Mouse (Mus musculus) granulocyte monocyte progenitor cell, adult 5-6 weeks (primary cell): Measurements from ENCODE around the gene Mrps31. TPM values are rescaled to one million over a fixed set of nuclear protein-coding genes. Genes with fewer than 3 reads are reported as not detected.

Experiments used
- ATAC-seq: replicated peaks from 2 replicates; pipeline ENCODE4 v1.8.0; 2016; ENCODE audit warnings: mild to moderate bottlenecking, moderate TSS enrichment, inconsistent platforms; ENCODE audit not compliant: poor library complexity, severe bottlenecking
- total RNA-seq, 2 experiments: library from RNA; stranded (forward) in 1 of 2; stranded (reverse) in 1 of 2; fragments of 200-712, 200-1000 nt in 1 of 2; fragments of >200 nt in 1 of 2; fragmentation: Nextera tagmentation in 1 of 2; gene quantifications; 2 replicates each; pipeline ENCODE4 v1.2.3; 2014 to 2017

The Mrps31 gene
- 20.7 and 23.4 TPM in 2 replicates for total RNA-seq (2014; fragmentation: Nextera tagmentation)
- total RNA-seq (2017): 31.5 and 33.9 TPM in 2 replicates

DNA sequence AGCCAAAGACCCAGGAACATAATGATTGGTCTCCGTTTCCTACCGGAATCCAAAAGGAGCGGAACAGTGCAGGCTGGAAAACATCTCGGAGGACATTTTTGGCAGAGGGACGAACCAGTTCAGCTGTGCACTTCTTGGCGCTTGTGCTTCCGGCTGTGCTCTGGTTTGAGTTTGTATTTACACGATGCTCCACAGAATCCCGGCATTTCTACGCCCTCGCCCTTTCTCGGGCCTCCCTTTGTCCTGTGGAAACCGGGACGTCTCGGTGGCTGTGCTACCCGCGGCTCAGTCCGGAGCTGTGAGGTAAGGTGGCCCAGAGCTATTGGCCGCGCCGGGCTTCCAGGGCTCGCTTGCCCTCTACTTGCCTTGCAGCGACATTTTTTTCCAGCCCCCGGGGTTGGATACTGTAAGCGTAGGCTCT lies at the start of gene Mrps31:
Mrps31 (plus strand) TSS at position 80 of the 421 bp plus-strand sequence.
- peak; percentile 89 for ATAC-seq

- no peak for ATAC-seq
These were observed 34.9 kb upstream of the Mrps31 start for GRCm38 (mm10) chr8:22376311-22376710.

GRCm38 (mm10) chr8:22376903-22377302 lies 34.3 kb upstream of the Mrps31 start:
- ATAC-seq: peak; percentile 97

- no peak for ATAC-seq
These were observed 30.2 kb upstream of the Mrps31 start for GRCm38 (mm10) chr8:22380934-22381333.

- ATAC-seq: no peak; the same call in 1 of the 2 replicates
These were observed 28.2 kb upstream of the Mrps31 start for GRCm38 (mm10) chr8:22382824-22383595.

- ATAC-seq: no peak
These were observed 26.0 kb upstream of the Mrps31 start for GRCm38 (mm10) chr8:22385158-22385557.

GRCm38 (mm10) chr8:22389874-22390273 lies 21.3 kb upstream of the Mrps31 start:
- ATAC-seq: no peak

- peak; percentile 88 for ATAC-seq
These were observed 20.2 kb upstream of the Mrps31 start for GRCm38 (mm10) chr8:22390766-22391463.

DNA sequence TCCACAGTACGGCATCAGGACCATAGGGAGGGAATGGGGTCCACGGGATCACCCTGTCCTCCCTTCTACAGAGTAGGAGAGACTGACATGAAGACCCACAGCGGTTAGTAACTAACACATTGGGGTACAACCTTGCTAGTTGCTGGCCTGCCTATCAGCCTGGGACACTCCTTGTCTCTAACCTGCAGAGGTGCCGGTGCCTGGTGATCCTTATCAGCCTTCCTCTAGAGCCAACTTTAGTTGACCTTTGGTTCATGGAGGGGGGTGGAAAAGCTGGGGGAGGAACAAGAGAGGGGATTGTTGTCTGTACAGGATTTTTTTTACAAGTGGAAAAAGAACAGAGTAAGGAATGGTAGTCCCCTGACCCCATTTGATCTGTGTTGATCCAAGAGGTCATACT lies 16.7 kb upstream of the Mrps31 start:
- no peak for ATAC-seq

- no peak for ATAC-seq
These were observed 15.9 kb upstream of the Mrps31 start for GRCm38 (mm10) chr8:22395256-22395655.

DNA sequence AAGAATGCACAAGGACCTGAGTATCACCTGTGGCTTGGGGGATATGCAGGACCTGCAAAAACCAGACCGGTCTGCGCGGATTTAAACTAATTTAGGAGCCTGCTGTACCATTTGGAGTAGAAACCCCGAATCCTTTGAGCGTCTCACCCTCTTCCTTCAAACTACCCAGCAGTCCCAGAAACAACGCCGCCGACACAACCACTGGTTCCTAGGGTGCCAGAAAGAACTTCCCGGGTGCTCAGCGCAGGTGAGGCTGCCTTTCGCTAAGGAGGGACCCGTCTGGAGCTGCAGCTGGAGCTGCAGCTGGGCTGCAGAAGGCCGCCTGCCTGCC lies 13.4 kb upstream of the Mrps31 start:
- ATAC-seq: no peak

DNA sequence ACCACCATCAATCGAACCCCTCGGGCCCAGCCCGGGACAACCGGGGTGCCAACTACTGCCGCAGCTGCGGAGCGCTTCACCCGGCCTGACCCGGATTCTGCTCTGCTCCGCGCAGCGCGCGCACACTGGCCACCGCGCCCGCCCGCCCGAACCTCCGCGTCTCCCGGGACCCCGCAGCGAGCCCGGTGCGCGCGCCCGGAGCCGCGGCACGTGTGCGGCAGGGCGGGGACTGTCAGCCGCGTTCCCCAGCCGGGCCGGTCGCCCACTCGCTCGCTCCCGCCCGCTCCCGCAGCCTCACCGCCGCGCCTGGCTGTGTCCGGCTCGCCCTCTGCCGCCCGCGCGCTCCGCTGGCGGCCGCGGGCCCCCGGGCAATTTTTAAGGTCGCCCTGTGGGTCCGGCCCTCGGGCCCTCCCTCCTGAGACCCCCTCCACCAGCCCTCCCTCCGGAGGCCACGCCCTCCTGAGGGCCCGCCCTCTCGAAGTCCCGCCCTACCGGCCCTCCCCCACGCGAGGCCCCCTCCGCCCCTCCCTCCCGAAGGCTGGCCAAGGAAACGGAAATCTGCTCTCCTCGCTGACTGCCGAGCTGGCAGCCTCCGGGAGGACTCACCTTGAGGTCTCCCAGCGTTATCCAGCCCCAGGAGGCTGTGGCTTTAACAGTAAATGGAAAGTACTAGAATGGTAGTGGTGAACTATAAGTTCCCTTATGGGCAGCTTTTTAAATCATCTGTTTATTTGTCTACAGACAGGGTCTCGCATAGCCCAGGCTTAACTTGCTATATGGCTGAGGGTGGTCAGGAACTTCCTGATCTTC lies 12.8 kb upstream of the Mrps31 start, which contains the start of gene Slc25a15:
Slc25a15 (minus strand) TSS at position 456 of the 810 bp plus-strand sequence.
- ATAC-seq: peak; percentile 88

- ATAC-seq: no peak
These were observed 11.8 kb upstream of the Mrps31 start for GRCm38 (mm10) chr8:22399285-22399880.

GRCm38 (mm10) chr8:22400593-22400992 lies 10.6 kb upstream of the Mrps31 start:
- no peak for ATAC-seq

- no peak for ATAC-seq
These were observed 7.9 kb upstream of the Mrps31 start for GRCm38 (mm10) chr8:22403235-22403634.

GRCm38 (mm10) chr8:22405733-22406132 lies 5.4 kb upstream of the Mrps31 start:
- peak; percentile 96 for ATAC-seq

GRCm38 (mm10) chr8:22410688-22411281 lies 376 bp upstream of the Mrps31 start:
- no peak for ATAC-seq

GRCm38 (mm10) chr8:22411971-22412370 lies 810 bp downstream of the Mrps31 start:
- no peak for ATAC-seq
